Mouse (Mus musculus) stomach, postnatal 0 days (tissue): ENCODE results near the gene Gm10135. TPM values are rescaled to one million over a fixed set of nuclear protein-coding genes. Genes with fewer than 3 reads are reported as not detected.
"Not testable (repeated sequence)": the region's sequence is repeated elsewhere in the genome, so short reads cannot be mapped to it uniquely, and the experiment has no call there.

Source experiments
- ATAC-seq: fragments of 200-750 bp; cut with Nextera tagmentation; 2 replicates; pipeline ENCODE4 v1.8.0; 2017; ENCODE audit not compliant: low FRiP score, low TSS enrichment
- DNase-seq: peaks from one replicate; pipeline ENCODE4 v3.0.0-alpha.2; 2016; ENCODE audit warnings: low spot score
- H3K27ac ChIP-seq: fragments of 300-500 bp; sonication (generic); replicated peaks from 2 replicates; pipeline ENCODE4 v1.5.1; 2014; ENCODE audit warnings: mild to moderate bottlenecking, control low read depth
- H3K27me3 ChIP-seq: fragments of 300-500 bp; sonication (generic); 2 replicates; pipeline ENCODE4 v1.6.1; 2014; ENCODE audit warnings: low read length; ENCODE audit not compliant: control insufficient read depth, insufficient read depth
- H3K36me3 ChIP-seq: fragments of 300-500 bp; sonication (generic); 2 replicates; pipeline ENCODE4 v1.6.1; 2014; ENCODE audit warnings: low read length, mixed read lengths; ENCODE audit not compliant: control insufficient read depth, insufficient read depth
- H3K4me1 ChIP-seq: fragments of 300-500 bp; sonication (generic); replicated peaks from 2 replicates; pipeline ENCODE4 v1.6.1; 2014; ENCODE audit warnings: antibody characterized with exemption; ENCODE audit not compliant: control insufficient read depth, insufficient read depth
- H3K4me2 ChIP-seq: fragments of 300-500 bp; sonication (generic); replicated peaks from 2 replicates; pipeline ENCODE4 v1.6.1; 2014; ENCODE audit warnings: low read depth, mild to moderate bottlenecking, control low read depth, moderate library complexity
- H3K4me3 ChIP-seq: fragments of 300-500 bp; sonication (generic); 2 replicates; pipeline ENCODE4 v1.5.1; 2014; ENCODE audit warnings: low read depth, low read length, control low read depth
- H3K9ac ChIP-seq: fragments of 300-500 bp; sonication (generic); 2 replicates; pipeline ENCODE4 v1.6.1; 2014; ENCODE audit warnings: mild to moderate bottlenecking, low read length, control low read depth, mixed read lengths
- H3K9me3 ChIP-seq: fragments of 300-500 bp; sonication (generic); 2 replicates; pipeline ENCODE4 v1.6.1; 2016; ENCODE audit warnings: low read length; ENCODE audit not compliant: control insufficient read depth
- CTCF ChIP-seq: IDR thresholded peaks from 2 replicates; pipeline ENCODE4 v1.5.1; 2016; ENCODE audit warnings: antibody characterized with exemption, low read depth, mild to moderate bottlenecking, moderate library complexity
- EP300 ChIP-seq: optimal IDR thresholded peaks from 2 replicates; pipeline ENCODE3; 2016; ENCODE audit warnings: antibody characterized with exemption
- WGBS: fragments of 180-500 bp; shearing (Covaris S2); extraction: QIAGEN DNeasy Blood & Tissue Kit; methylation state at CpG from one replicate; pipeline ENCODE4 v1.1.7; 2014; 5-methylcytosine and 5-hydroxymethylcytosine counted together
- polyA plus RNA-seq: library from polyadenylated mRNA; unstranded; fragments of >200 nt; fragmentation: Nextera tagmentation; extraction: Ambion mirVana; gene quantifications from 2 replicates; pipeline ENCODE4 v1.2.1, GENCODE M21; 2015

Gene Gm10135
- polyA plus RNA-seq, 1 experiment from 2014 or later = not detected

DNA sequence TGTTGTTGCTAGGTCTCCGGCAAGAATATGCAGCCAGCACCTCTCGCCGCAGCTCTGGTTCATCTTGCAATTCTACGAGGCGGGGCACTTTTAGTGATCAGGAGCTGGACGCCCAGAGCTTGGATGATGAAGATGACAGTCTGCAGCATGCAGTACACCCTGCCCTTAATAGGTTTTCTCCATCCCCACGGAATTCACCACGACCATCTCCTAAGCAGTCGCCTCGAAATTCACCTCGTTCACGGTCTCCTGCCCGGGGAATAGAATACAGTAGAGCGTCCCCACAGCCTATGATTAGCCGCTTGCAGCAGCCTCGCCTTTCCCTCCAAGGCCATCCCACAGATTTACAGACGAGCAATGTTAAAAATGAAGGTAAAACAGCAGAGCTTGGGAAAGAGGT, 17.2 kb downstream of the Gm10135 start:
- Histone ChIP-seq H3K4me1 (0 out of 2 replicates have a peak, but pooled peaks cover 2% of the 10 kb centered on the region), H3K4me2 (no peak overlapping the region), H3K36me3 (peaks cover 4% of the 10 kb centered on the region; the same call in 1 of the 2 replicates), H3K27me3 (no peaks in the 10 kb centered on the region), H3K9me3 (no peaks in the 10 kb centered on the region), H3K4me3 (no peak overlapping the region), H3K9ac (no peak overlapping the region), H3K27ac (no peak overlapping the region)
- no peak for ATAC-seq
- DNase-seq = no peak
- TF ChIP-seq CTCF = no peak
- TF ChIP-seq EP300 = no peak
- WGBS = 85% methylated on average over 17 of the region's 17 CpGs

- WGBS = 50% methylated on average over 3 of the region's 3 CpGs
- Histone ChIP-seq H3K4me1 (0 out of 2 replicates have a peak, but pooled peaks cover 2% of the 10 kb centered on the region), H3K27ac (no peak overlapping the region), H3K4me3 (no peak overlapping the region), H3K27me3 (no peaks in the 10 kb centered on the region), H3K4me2 (no peak overlapping the region), H3K9me3 (no peaks in the 10 kb centered on the region), H3K36me3 (peaks cover 4% of the 10 kb centered on the region; the same call in 1 of the 2 replicates), H3K9ac (no peak overlapping the region)
- no peak for DNase-seq
- no peak for TF ChIP-seq EP300
- TF ChIP-seq CTCF = no peak
- ATAC-seq = no peak
These were observed 20.4 kb downstream of the Gm10135 start for GRCm38 (mm10) chr5:72953996-72954604.

- no peak for ATAC-seq
- Histone ChIP-seq H3K27me3 (no peaks in the 10 kb centered on the region), H3K36me3 (no peaks in the 10 kb centered on the region), H3K4me2 (no peak overlapping the region), H3K4me1 (0 out of 2 replicates have a peak, but pooled peaks cover 2% of the 10 kb centered on the region), H3K27ac (no peak overlapping the region), H3K9me3 (no peaks in the 10 kb centered on the region), H3K4me3 (no peak overlapping the region), H3K9ac (no peak overlapping the region)
- WGBS = 84% methylated on average over 2 of the region's 2 CpGs
- no peak for TF ChIP-seq CTCF
- TF ChIP-seq EP300 = no peak
- no peak for DNase-seq
These were observed 24.2 kb downstream of the Gm10135 start for GRCm38 (mm10) chr5:72950252-72950651.

DNA sequence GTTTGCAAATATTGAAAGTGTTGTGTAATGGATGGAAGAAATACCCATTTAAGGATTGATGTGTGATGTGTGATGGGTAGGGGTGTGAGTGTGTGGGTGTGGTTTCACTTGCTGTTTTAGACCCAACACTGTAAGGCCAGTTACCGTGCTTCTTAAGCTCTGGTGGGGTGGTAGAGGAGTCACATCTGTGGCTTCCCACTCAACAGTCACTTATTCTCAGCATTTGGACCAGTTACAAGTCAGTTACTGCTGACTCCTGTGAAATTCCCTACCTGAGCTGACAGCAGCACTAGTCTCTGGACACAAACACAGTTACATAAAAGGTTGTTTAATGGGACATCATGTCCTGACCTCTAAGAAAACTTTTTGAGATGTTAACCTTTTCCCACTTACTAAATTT, 26.4 kb downstream of the Gm10135 start:
- no peaks in the 10 kb centered on the region for H3K9me3 ChIP-seq
- no peak for TF ChIP-seq EP300
- TF ChIP-seq CTCF = no peak
- no peaks in the 10 kb centered on the region for H3K4me1 ChIP-seq
- H3K36me3 ChIP-seq = no peaks in the 10 kb centered on the region
- 74% methylated on average over 1 of the region's 1 CpGs for WGBS
- no peak overlapping the region for H3K4me3 ChIP-seq
- H3K9ac ChIP-seq = no peak overlapping the region
- H3K27ac ChIP-seq = no peak overlapping the region
- no peak for DNase-seq
- no peak overlapping the region for H3K4me2 ChIP-seq
- ATAC-seq = no peak
- H3K27me3 ChIP-seq = no peaks in the 10 kb centered on the region

DNA sequence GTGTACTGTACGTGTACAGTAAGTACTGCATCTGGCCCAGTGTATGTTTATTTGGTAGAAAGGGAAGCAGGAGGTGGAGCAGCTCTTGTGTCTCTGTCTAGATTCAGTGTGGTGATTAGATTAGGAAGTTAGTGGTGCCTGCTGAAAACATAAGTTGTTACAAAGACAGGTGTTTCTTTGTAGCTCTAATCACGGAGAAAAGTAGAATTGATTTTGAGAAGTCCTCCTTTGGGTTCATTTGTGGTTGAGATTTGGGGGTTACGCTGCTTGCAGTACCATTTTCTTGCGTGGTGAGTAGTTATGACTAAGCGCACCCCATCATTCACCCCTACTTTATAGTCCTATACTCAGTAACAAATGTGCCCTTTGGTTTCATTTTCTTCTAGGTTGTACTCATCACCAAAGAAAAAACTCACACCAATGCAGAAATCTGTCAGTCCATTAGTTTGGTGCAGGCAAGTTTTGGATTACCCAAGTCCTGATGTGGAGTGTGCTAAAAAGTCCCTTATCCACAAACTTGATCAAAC, 33.5 kb downstream of the Gm10135 start:
- TF ChIP-seq EP300 (no peak), CTCF (no peak)

DNA sequence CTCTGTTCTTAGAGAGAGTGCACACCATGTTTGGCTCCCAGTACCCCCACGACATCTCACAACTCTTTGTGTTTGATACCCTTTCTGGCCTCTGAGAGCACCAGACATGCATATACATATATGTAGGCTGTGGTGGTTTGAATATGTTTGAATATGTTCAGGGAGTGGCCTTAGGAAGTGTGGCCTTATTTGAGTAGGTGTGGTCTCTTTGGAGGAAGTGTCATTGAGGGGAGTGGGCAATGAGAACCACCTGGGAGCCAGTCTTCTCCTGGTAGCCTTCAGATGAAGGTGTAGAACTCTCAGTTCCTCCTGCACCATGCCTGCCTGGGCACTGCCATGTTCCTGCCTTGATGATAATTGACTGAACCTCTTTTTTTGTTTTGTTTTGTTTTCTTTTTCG, 35.2 kb downstream of the Gm10135 start:
- no peak for TF ChIP-seq EP300
- TF ChIP-seq CTCF = no peak
- Histone ChIP-seq H3K9me3 (no peaks in the 10 kb centered on the region), H3K4me2 (no peak overlapping the region), H3K9ac (no peak overlapping the region), H3K4me3 (no peak overlapping the region), H3K36me3 (no peaks in the 10 kb centered on the region), H3K4me1 (no peaks in the 10 kb centered on the region), H3K27ac (no peak overlapping the region), H3K27me3 (no peaks in the 10 kb centered on the region)
- DNase-seq (no peak), ATAC-seq (no peak)
- WGBS = 89% methylated on average over 2 of the region's 2 CpGs

More for the DNA sequence above, 33.5 kb downstream of the Gm10135 start:
- Histone ChIP-seq H3K36me3 (no peaks in the 10 kb centered on the region), H3K27me3 (no peaks in the 10 kb centered on the region), H3K9ac (no peak overlapping the region), H3K4me1 (no peaks in the 10 kb centered on the region), H3K27ac (no peak overlapping the region), H3K4me2 (no peak overlapping the region), H3K4me3 (no peak overlapping the region), H3K9me3 (no peaks in the 10 kb centered on the region)
- DNase-seq (no peak), ATAC-seq (no peak)
- 79% methylated on average over 5 of the region's 5 CpGs for WGBS

- not testable (repeated sequence) for H3K9ac ChIP-seq, H3K4me3 ChIP-seq, H3K9me3 ChIP-seq, ATAC-seq, H3K27ac ChIP-seq, H3K27me3 ChIP-seq, H3K4me1 ChIP-seq, H3K36me3 ChIP-seq, H3K4me2 ChIP-seq, DNase-seq
- WGBS = 93% methylated on average over 3 of the region's 3 CpGs
These were observed 36.1 kb downstream of the Gm10135 start for GRCm38 (mm10) chr5:72938421-72938820.
